Mouse (Mus musculus): ENCODE measurements at regions not wholly inside any gene's neighbourhood (a gene's known extent, or its start where the extent isn't known, plus 50 kb on each side); places are given as distances from the start of the nearest gene placed in this dataset.

- Histone ChIP-seq H3K4me1 (replicated peaks; ENCODE audit: control insufficient read depth, insufficient read depth, low read length) (no peaks in the 10 kb centered on the region; the same call in 1 of the 2 replicates), H3K9me3 (ENCODE audit: control insufficient read depth, low read length) (no peaks in the 10 kb centered on the region), H3K4me3 (ENCODE audit: low read depth, low read length) (no peak overlapping the region), H3K27ac (ENCODE audit: low read depth) (no peak overlapping the region), H3K4me2 (ENCODE audit: low read length) (no peak overlapping the region), H3K36me3 (ENCODE audit: control insufficient read depth, insufficient read depth, low read length) (no peaks in the 10 kb centered on the region), H3K27me3 (replicated peaks; ENCODE audit: control insufficient read depth, insufficient read depth, low read length) (0 out of 2 replicates have a peak, but pooled peaks cover 4% of the 10 kb centered on the region), H3K9ac (ENCODE audit: low read length) (no peak overlapping the region)
- no peak for ATAC-seq (replicated peaks; ENCODE audit: low FRiP score, low TSS enrichment, low read depth)
- DNase-seq (ENCODE audit: low spot score) = no peak
- WGBS = 74% methylated on average over 11 of the region's 11 CpGs
Observed at GRCm38 (mm10) chr16:93387578-93388116, 216.2 kb downstream of the Setd4 start.

- no peak overlapping the region for H3K4me2 ChIP-seq (ENCODE audit: low read length)
- H3K9ac ChIP-seq (ENCODE audit: low read length) = no peak overlapping the region
- H3K4me3 ChIP-seq (ENCODE audit: low read depth, low read length) = no peak overlapping the region
- H3K4me1 ChIP-seq (replicated peaks; ENCODE audit: control insufficient read depth, insufficient read depth, low read length) = peaks cover 7% of the 10 kb centered on the region; the same call in 1 of the 2 replicates
- no peak for DNase-seq (ENCODE audit: low spot score)
- no peak overlapping the region for H3K27ac ChIP-seq (ENCODE audit: low read depth)
- no peaks in the 10 kb centered on the region for H3K36me3 ChIP-seq (ENCODE audit: control insufficient read depth, insufficient read depth, low read length)
- 33% methylated on average over 8 of the region's 8 CpGs for WGBS
- H3K9me3 ChIP-seq (ENCODE audit: control insufficient read depth, low read length) = no peaks in the 10 kb centered on the region
- no peak for ATAC-seq (replicated peaks; ENCODE audit: low FRiP score, low TSS enrichment, low read depth)
- H3K27me3 ChIP-seq (replicated peaks; ENCODE audit: control insufficient read depth, insufficient read depth, low read length) = 0 out of 2 replicates have a peak, but pooled peaks cover 4% of the 10 kb centered on the region
Observed at GRCm38 (mm10) chr16:93384039-93384537, 219.8 kb downstream of the Setd4 start.

DNA sequence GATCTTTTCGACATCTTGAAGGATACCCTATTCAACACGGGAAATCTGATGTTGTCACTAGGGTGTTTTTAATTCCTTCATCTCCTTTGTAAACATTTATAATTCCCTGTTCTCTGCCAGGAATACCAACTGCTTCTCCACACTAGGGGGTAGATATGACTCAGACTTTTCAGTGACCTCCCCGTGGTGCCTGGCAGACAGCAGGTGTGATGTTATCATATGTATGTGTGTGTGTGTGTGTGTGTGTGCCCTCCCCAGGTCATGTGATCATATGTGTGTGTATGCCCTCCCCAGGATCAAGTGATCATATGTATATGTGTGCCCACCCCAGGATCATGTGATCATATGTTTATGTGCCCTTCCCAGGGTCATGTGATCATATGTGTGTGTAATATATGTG, 220.9 kb downstream of the Setd4 start:
- 63% methylated on average over 3 of the region's 3 CpGs for WGBS
- H3K4me2 ChIP-seq (ENCODE audit: low read length) = no peak overlapping the region
- H3K27me3 ChIP-seq (replicated peaks; ENCODE audit: control insufficient read depth, insufficient read depth, low read length) = 0 out of 2 replicates have a peak, but pooled peaks cover 4% of the 10 kb centered on the region
- DNase-seq (ENCODE audit: low spot score) (no peak), ATAC-seq (replicated peaks; ENCODE audit: low FRiP score, low TSS enrichment, low read depth) (no peak)
- no peak overlapping the region for H3K4me3 ChIP-seq (ENCODE audit: low read depth, low read length)
- H3K36me3 ChIP-seq (ENCODE audit: control insufficient read depth, insufficient read depth, low read length) = no peaks in the 10 kb centered on the region
- H3K9me3 ChIP-seq (ENCODE audit: control insufficient read depth, low read length) = no peaks in the 10 kb centered on the region
- peaks cover 7% of the 10 kb centered on the region; the same call in 1 of the 2 replicates for H3K4me1 ChIP-seq (replicated peaks; ENCODE audit: control insufficient read depth, insufficient read depth, low read length)
- H3K9ac ChIP-seq (ENCODE audit: low read length) = no peak overlapping the region
- H3K27ac ChIP-seq (ENCODE audit: low read depth) = no peak overlapping the region

- no peak overlapping the region for H3K4me3 ChIP-seq (ENCODE audit: low read depth, low read length)
- no peaks in the 10 kb centered on the region for H3K36me3 ChIP-seq (ENCODE audit: control insufficient read depth, insufficient read depth, low read length)
- H3K9me3 ChIP-seq (ENCODE audit: control insufficient read depth, low read length) = no peaks in the 10 kb centered on the region
- 50% methylated on average over 13 of the region's 13 CpGs for WGBS
- no peak overlapping the region for H3K4me2 ChIP-seq (ENCODE audit: low read length)
- H3K27ac ChIP-seq (ENCODE audit: low read depth) = no peak overlapping the region
- DNase-seq (ENCODE audit: low spot score) = no peak
- no peak overlapping the region for H3K9ac ChIP-seq (ENCODE audit: low read length)
- ATAC-seq (replicated peaks; ENCODE audit: low FRiP score, low TSS enrichment, low read depth) = no peak
- H3K27me3 ChIP-seq (replicated peaks; ENCODE audit: control insufficient read depth, insufficient read depth, low read length) = 0 out of 2 replicates have a peak, but pooled peaks cover 4% of the 10 kb centered on the region
- H3K4me1 ChIP-seq (replicated peaks; ENCODE audit: control insufficient read depth, insufficient read depth, low read length) = peaks cover 7% of the 10 kb centered on the region; the same call in 1 of the 2 replicates
Observed at GRCm38 (mm10) chr16:93380717-93381671, 222.9 kb downstream of the Setd4 start.

GRCm38 (mm10) chr16:93380117-93380516, 223.7 kb downstream of the Setd4 start:
- 0 out of 2 replicates have a peak, but pooled peaks cover 4% of the 10 kb centered on the region for H3K27me3 ChIP-seq (replicated peaks; ENCODE audit: control insufficient read depth, insufficient read depth, low read length)
- no peaks in the 10 kb centered on the region for H3K36me3 ChIP-seq (ENCODE audit: control insufficient read depth, insufficient read depth, low read length)
- no peak overlapping the region for H3K9ac ChIP-seq (ENCODE audit: low read length)
- no peak for DNase-seq (ENCODE audit: low spot score)
- no peaks in the 10 kb centered on the region for H3K9me3 ChIP-seq (ENCODE audit: control insufficient read depth, low read length)
- H3K4me2 ChIP-seq (ENCODE audit: low read length) = no peak overlapping the region
- no peak for ATAC-seq (replicated peaks; ENCODE audit: low FRiP score, low TSS enrichment, low read depth)
- WGBS = 65% methylated on average over 4 of the region's 4 CpGs
- no peak overlapping the region for H3K4me3 ChIP-seq (ENCODE audit: low read depth, low read length)
- peaks cover 7% of the 10 kb centered on the region; the same call in 1 of the 2 replicates for H3K4me1 ChIP-seq (replicated peaks; ENCODE audit: control insufficient read depth, insufficient read depth, low read length)
- H3K27ac ChIP-seq (ENCODE audit: low read depth) = no peak overlapping the region

DNA sequence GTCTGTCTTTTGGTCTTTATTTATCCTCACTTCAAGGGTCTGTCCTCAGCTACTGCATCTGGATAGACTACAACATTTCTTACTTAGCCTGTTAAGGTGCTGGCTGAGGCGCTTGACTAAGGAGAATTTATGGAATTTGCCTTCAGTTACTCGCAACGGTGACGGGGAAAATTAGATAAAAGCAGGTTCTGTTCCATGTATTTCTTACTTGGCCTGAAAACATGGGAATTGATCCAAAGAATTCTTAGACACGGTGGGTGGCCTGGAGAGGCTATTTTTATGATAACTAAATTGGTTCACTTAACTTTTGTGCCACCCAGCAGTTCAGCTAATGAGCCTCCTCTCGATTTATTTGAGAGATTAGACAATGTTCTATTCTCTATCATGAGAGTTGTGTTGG, 224.3 kb downstream of the Setd4 start:
- DNase-seq (ENCODE audit: low spot score) (no peak), ATAC-seq (replicated peaks; ENCODE audit: low FRiP score, low TSS enrichment, low read depth) (no peak)
- no peaks in the 10 kb centered on the region for H3K36me3 ChIP-seq (ENCODE audit: control insufficient read depth, insufficient read depth, low read length)
- peaks cover 7% of the 10 kb centered on the region; the same call in 1 of the 2 replicates for H3K4me1 ChIP-seq (replicated peaks; ENCODE audit: control insufficient read depth, insufficient read depth, low read length)
- H3K4me2 ChIP-seq (ENCODE audit: low read length) = no peak overlapping the region
- 50% methylated on average over 6 of the region's 6 CpGs for WGBS
- 0 out of 2 replicates have a peak, but pooled peaks cover 4% of the 10 kb centered on the region for H3K27me3 ChIP-seq (replicated peaks; ENCODE audit: control insufficient read depth, insufficient read depth, low read length)
- H3K9me3 ChIP-seq (ENCODE audit: control insufficient read depth, low read length) = no peaks in the 10 kb centered on the region
- H3K9ac ChIP-seq (ENCODE audit: low read length) = no peak overlapping the region
- no peak overlapping the region for H3K4me3 ChIP-seq (ENCODE audit: low read depth, low read length)
- no peak overlapping the region for H3K27ac ChIP-seq (ENCODE audit: low read depth)

DNA sequence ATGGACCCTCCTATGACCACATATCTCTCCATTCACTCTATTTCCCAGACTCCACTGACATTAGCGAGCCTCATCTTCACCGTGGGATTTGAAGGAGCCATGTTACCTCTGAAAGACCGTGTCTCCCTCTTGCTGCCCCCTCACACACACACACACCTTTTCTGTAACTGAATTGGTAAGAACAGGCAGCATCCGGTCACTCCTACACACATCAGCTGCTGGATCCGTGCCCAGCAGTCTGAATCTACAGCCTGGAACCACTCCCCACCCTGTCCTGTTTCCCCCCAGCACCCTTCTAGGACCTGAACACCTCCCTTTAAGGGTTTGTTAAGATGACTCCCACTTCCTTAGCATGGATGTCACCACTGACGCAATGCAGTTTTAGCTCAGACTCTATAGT, 229.2 kb downstream of the Setd4 start:
- Histone ChIP-seq H3K4me2 (ENCODE audit: low read length) (no peak overlapping the region), H3K4me3 (ENCODE audit: low read depth, low read length) (no peak overlapping the region), H3K9ac (ENCODE audit: low read length) (no peak overlapping the region), H3K27me3 (replicated peaks; ENCODE audit: control insufficient read depth, insufficient read depth, low read length) (no peaks in the 10 kb centered on the region), H3K36me3 (ENCODE audit: control insufficient read depth, insufficient read depth, low read length) (no peaks in the 10 kb centered on the region), H3K9me3 (ENCODE audit: control insufficient read depth, low read length) (no peaks in the 10 kb centered on the region), H3K27ac (ENCODE audit: low read depth) (no peak overlapping the region), H3K4me1 (replicated peaks; ENCODE audit: control insufficient read depth, insufficient read depth, low read length) (no peaks in the 10 kb centered on the region; the same call in 1 of the 2 replicates)
- DNase-seq (ENCODE audit: low spot score) (no peak), ATAC-seq (replicated peaks; ENCODE audit: low FRiP score, low TSS enrichment, low read depth) (no peak)
- 68% methylated on average over 6 of the region's 6 CpGs for WGBS

- H3K4me3 ChIP-seq (ENCODE audit: low read depth, low read length) = no peak overlapping the region
- 69% methylated on average over 10 of the region's 10 CpGs for WGBS
Observed at GRCm38 (mm10) chr16:93369766-93370146, 234.1 kb downstream of the Setd4 start.

More at GRCm38 (mm10) chr16:93369766-93370146, 234.1 kb downstream of the Setd4 start:
- Histone ChIP-seq H3K4me2 (ENCODE audit: low read length) (no peak overlapping the region), H3K36me3 (ENCODE audit: control insufficient read depth, insufficient read depth, low read length) (no peaks in the 10 kb centered on the region), H3K9ac (ENCODE audit: low read length) (no peak overlapping the region), H3K4me1 (replicated peaks; ENCODE audit: control insufficient read depth, insufficient read depth, low read length) (peaks cover 6% of the 10 kb centered on the region; the same call in 1 of the 2 replicates), H3K27me3 (replicated peaks; ENCODE audit: control insufficient read depth, insufficient read depth, low read length) (no peaks in the 10 kb centered on the region), H3K27ac (ENCODE audit: low read depth) (no peak overlapping the region), H3K9me3 (ENCODE audit: control insufficient read depth, low read length) (no peaks in the 10 kb centered on the region)
- ATAC-seq (replicated peaks; ENCODE audit: low FRiP score, low TSS enrichment, low read depth) = no peak
- DNase-seq (ENCODE audit: low spot score) = no peak

Data from intestine, embryonic 14.5 days (tissue).